Mouse (Mus musculus): ENCODE data around the gene Osbpl3. TPM values are rescaled to one million over a fixed set of nuclear protein-coding genes. Genes with fewer than 3 reads are reported as not detected.

Osbpl3 gene
- polyA plus RNA-seq, 1 experiment = 9.6 TPM

GRCm38 (mm10) chr6:50294128-50294527 is 161.9 kb downstream of the Osbpl3 start:
- Histone ChIP-seq H3K4me1 (ENCODE audit: control insufficient read depth, insufficient read depth, low read length) (no peaks in the 10 kb centered on the region), H3K27ac (ENCODE audit: insufficient read depth, low read length) (no peak overlapping the region), H3K27me3 (ENCODE audit: control insufficient read depth, insufficient read depth, low read length) (no peaks in the 10 kb centered on the region), H3K4me3 (replicated peaks; ENCODE audit: insufficient read depth, low read depth, low read length) (no peak overlapping the region)
- TF ChIP-seq POLR2A (IDR thresholded peaks at IDR 0.05; ENCODE audit: borderline replicate concordance, insufficient read depth, low read length) (no peak), CTCF (IDR thresholded peaks at IDR 0.05; ENCODE audit: borderline replicate concordance, insufficient read depth, low read depth, low read length) (peak; percentile 64)
- WGBS = 39% methylated on average over 1 of the region's 1 CpGs
- DNase-seq = peak; percentile 64 to 78

GRCm38 (mm10) chr6:50291650-50292049 is 164.4 kb downstream of the Osbpl3 start:
- DNase-seq = no peak
- Histone ChIP-seq H3K27ac (ENCODE audit: insufficient read depth, low read length) (no peak overlapping the region), H3K27me3 (ENCODE audit: control insufficient read depth, insufficient read depth, low read length) (no peaks in the 10 kb centered on the region), H3K4me3 (replicated peaks; ENCODE audit: insufficient read depth, low read depth, low read length) (no peak overlapping the region), H3K4me1 (ENCODE audit: control insufficient read depth, insufficient read depth, low read length) (no peaks in the 10 kb centered on the region)
- 93% methylated on average over 4 of the region's 4 CpGs for WGBS
- TF ChIP-seq POLR2A (IDR thresholded peaks at IDR 0.05; ENCODE audit: borderline replicate concordance, insufficient read depth, low read length) (no peak), CTCF (IDR thresholded peaks at IDR 0.05; ENCODE audit: borderline replicate concordance, insufficient read depth, low read depth, low read length) (no peak)

DNA sequence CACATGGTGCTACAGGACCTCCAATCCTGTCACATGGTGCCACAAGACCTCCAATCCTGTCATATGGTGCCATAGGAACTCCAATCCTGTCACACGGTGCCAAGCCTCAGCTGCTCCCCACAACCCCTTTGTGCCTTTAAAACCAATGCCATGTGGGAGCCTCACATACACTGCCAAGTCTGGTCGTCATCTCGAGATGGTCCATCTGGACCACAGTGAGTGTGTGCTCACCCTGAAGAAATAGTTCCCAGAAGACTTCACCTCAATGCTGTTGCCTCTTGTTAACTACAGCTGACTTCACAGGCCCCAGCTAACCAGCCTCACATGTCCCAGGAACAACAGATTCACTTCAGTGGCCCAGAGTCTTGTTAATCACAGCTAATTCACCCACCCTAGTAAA is 169.1 kb downstream of the Osbpl3 start:
- 13% methylated on average over 3 of the region's 3 CpGs for WGBS
- Histone ChIP-seq H3K27ac (ENCODE audit: insufficient read depth, low read length) (no peak overlapping the region), H3K4me1 (ENCODE audit: control insufficient read depth, insufficient read depth, low read length) (no peaks in the 10 kb centered on the region), H3K27me3 (ENCODE audit: control insufficient read depth, insufficient read depth, low read length) (no peaks in the 10 kb centered on the region), H3K4me3 (replicated peaks; ENCODE audit: insufficient read depth, low read depth, low read length) (no peak overlapping the region)
- no peak for DNase-seq
- TF ChIP-seq POLR2A (IDR thresholded peaks at IDR 0.05; ENCODE audit: borderline replicate concordance, insufficient read depth, low read length) (no peak), CTCF (IDR thresholded peaks at IDR 0.05; ENCODE audit: borderline replicate concordance, insufficient read depth, low read depth, low read length) (no peak)

GRCm38 (mm10) chr6:50279642-50280041 is 176.4 kb downstream of the Osbpl3 start:
- Histone ChIP-seq H3K4me1 (ENCODE audit: control insufficient read depth, insufficient read depth, low read length) (no peaks in the 10 kb centered on the region), H3K4me3 (replicated peaks; ENCODE audit: insufficient read depth, low read depth, low read length) (no peak overlapping the region), H3K27me3 (ENCODE audit: control insufficient read depth, insufficient read depth, low read length) (no peaks in the 10 kb centered on the region), H3K27ac (ENCODE audit: insufficient read depth, low read length) (no peak overlapping the region)
- no peak for DNase-seq
- 91% methylated on average over 7 of the region's 7 CpGs for WGBS
- no peak for TF ChIP-seq CTCF (IDR thresholded peaks at IDR 0.05; ENCODE audit: borderline replicate concordance, insufficient read depth, low read depth, low read length)
- no peak for TF ChIP-seq POLR2A (IDR thresholded peaks at IDR 0.05; ENCODE audit: borderline replicate concordance, insufficient read depth, low read length)

GRCm38 (mm10) chr6:50273947-50274346 is 182.1 kb downstream of the Osbpl3 start:
- no peak overlapping the region for H3K4me3 ChIP-seq (replicated peaks; ENCODE audit: insufficient read depth, low read depth, low read length)
- no peak overlapping the region for H3K27ac ChIP-seq (ENCODE audit: insufficient read depth, low read length)
- TF ChIP-seq POLR2A (IDR thresholded peaks at IDR 0.05; ENCODE audit: borderline replicate concordance, insufficient read depth, low read length) (no peak), CTCF (IDR thresholded peaks at IDR 0.05; ENCODE audit: borderline replicate concordance, insufficient read depth, low read depth, low read length) (no peak)
- H3K4me1 ChIP-seq (ENCODE audit: control insufficient read depth, insufficient read depth, low read length) = no peaks in the 10 kb centered on the region
- no peak for DNase-seq
- H3K27me3 ChIP-seq (ENCODE audit: control insufficient read depth, insufficient read depth, low read length) = no peaks in the 10 kb centered on the region
- WGBS = 86% methylated on average over 4 of the region's 4 CpGs

GRCm38 (mm10) chr6:50273416-50273815 is 182.6 kb downstream of the Osbpl3 start:
- no peaks in the 10 kb centered on the region for H3K4me1 ChIP-seq (ENCODE audit: control insufficient read depth, insufficient read depth, low read length)
- H3K27ac ChIP-seq (ENCODE audit: insufficient read depth, low read length) = no peak overlapping the region
- DNase-seq = no peak
- H3K27me3 ChIP-seq (ENCODE audit: control insufficient read depth, insufficient read depth, low read length) = no peaks in the 10 kb centered on the region
- TF ChIP-seq CTCF (IDR thresholded peaks at IDR 0.05; ENCODE audit: borderline replicate concordance, insufficient read depth, low read depth, low read length) (no peak), POLR2A (IDR thresholded peaks at IDR 0.05; ENCODE audit: borderline replicate concordance, insufficient read depth, low read length) (no peak)
- H3K4me3 ChIP-seq (replicated peaks; ENCODE audit: insufficient read depth, low read depth, low read length) = no peak overlapping the region
- WGBS = 4% methylated on average over 1 of the region's 1 CpGs

- H3K27ac ChIP-seq (ENCODE audit: insufficient read depth, low read length) = no peak within 1 kb of the TSS
- H3K4me3 ChIP-seq (replicated peaks; ENCODE audit: insufficient read depth, low read depth, low read length) = no peak within 1 kb of the TSS
- WGBS = 59% methylated on average over 6 of the region's 6 CpGs
- no peaks in the 10 kb centered on the region for H3K27me3 ChIP-seq (ENCODE audit: control insufficient read depth, insufficient read depth, low read length)
- TF ChIP-seq POLR2A (IDR thresholded peaks at IDR 0.05; ENCODE audit: borderline replicate concordance, insufficient read depth, low read length) (no peak), CTCF (IDR thresholded peaks at IDR 0.05; ENCODE audit: borderline replicate concordance, insufficient read depth, low read depth, low read length) (no peak)
- no peak for DNase-seq
- H3K4me1 ChIP-seq (ENCODE audit: control insufficient read depth, insufficient read depth, low read length) = peaks cover 5% of the 10 kb centered on the region; the same call in 1 of the 2 replicates
These were observed 192.3 kb downstream of the Osbpl3 start, which contains the start of gene Gsdme for GRCm38 (mm10) chr6:50263670-50264069. TSS of gene Gsdme (minus strand) at chr6:50263862.

GRCm38 (mm10) chr6:50262310-50262709 is 193.7 kb downstream of the Osbpl3 start:
- WGBS = 32% methylated on average over 7 of the region's 7 CpGs
- no peak for TF ChIP-seq CTCF (IDR thresholded peaks at IDR 0.05; ENCODE audit: borderline replicate concordance, insufficient read depth, low read depth, low read length)
- TF ChIP-seq POLR2A (IDR thresholded peaks at IDR 0.05; ENCODE audit: borderline replicate concordance, insufficient read depth, low read length) = no peak
- Histone ChIP-seq H3K4me3 (replicated peaks; ENCODE audit: insufficient read depth, low read depth, low read length) (peak overlapping the region; percentile 77), H3K27me3 (ENCODE audit: control insufficient read depth, insufficient read depth, low read length) (no peaks in the 10 kb centered on the region), H3K27ac (ENCODE audit: insufficient read depth, low read length) (peak overlapping the region; percentile 30; the same call in 1 of the 2 replicates), H3K4me1 (ENCODE audit: control insufficient read depth, insufficient read depth, low read length) (peaks cover 5% of the 10 kb centered on the region; the same call in 1 of the 2 replicates)
- DNase-seq = no peak
